Mouse (Mus musculus): ENCODE data around the gene Arhgap15. TPM values are rescaled to one million over a fixed set of nuclear protein-coding genes. Genes with fewer than 3 reads are reported as not detected.

Gene Arhgap15
- polyA plus RNA-seq, 1 experiment, result not detected

- Histone ChIP-seq H3K4me1 (ENCODE audit: control insufficient read depth, insufficient read depth, low read length) (no peaks in the 10 kb centered on the region), H3K27ac (ENCODE audit: insufficient read depth, low read depth, low read length) (no peak overlapping the region), H3K4me3 (ENCODE audit: insufficient read depth, low read depth, low read length) (no peak overlapping the region)
- no peak for TF ChIP-seq POLR2A (IDR thresholded peaks at IDR 0.05; ENCODE audit: insufficient read depth, low read depth, low read length)
- WGBS, result 78% methylated on average over 3 of the region's 3 CpGs
Observed at GRCm38 (mm10) chr2:43766200-43766599, 17.6 kb downstream of the Arhgap15 start.

GRCm38 (mm10) chr2:43769850-43770570 is 21.4 kb downstream of the Arhgap15 start:
- Histone ChIP-seq H3K4me1 (ENCODE audit: control insufficient read depth, insufficient read depth, low read length) (no peaks in the 10 kb centered on the region), H3K4me3 (ENCODE audit: insufficient read depth, low read depth, low read length) (no peak overlapping the region), H3K27ac (ENCODE audit: insufficient read depth, low read depth, low read length) (no peak overlapping the region)
- WGBS, result 78% methylated on average over 2 of the region's 2 CpGs
- no peak for TF ChIP-seq CTCF (IDR thresholded peaks at IDR 0.05; ENCODE audit: insufficient read depth, low read depth, low read length)
- TF ChIP-seq POLR2A (IDR thresholded peaks at IDR 0.05; ENCODE audit: insufficient read depth, low read depth, low read length), result no peak

- no peak overlapping the region for H3K4me3 ChIP-seq (ENCODE audit: insufficient read depth, low read depth, low read length)
- TF ChIP-seq CTCF (IDR thresholded peaks at IDR 0.05; ENCODE audit: insufficient read depth, low read depth, low read length) (no peak), POLR2A (IDR thresholded peaks at IDR 0.05; ENCODE audit: insufficient read depth, low read depth, low read length) (no peak)
- 89% methylated on average over 5 of the region's 5 CpGs for WGBS
Observed at GRCm38 (mm10) chr2:43772640-43773039, 24.0 kb downstream of the Arhgap15 start.

GRCm38 (mm10) chr2:43782157-43782556 is 33.5 kb downstream of the Arhgap15 start:
- H3K4me3 ChIP-seq (ENCODE audit: insufficient read depth, low read depth, low read length), result no peak overlapping the region
- 60% methylated on average over 3 of the region's 3 CpGs for WGBS
- no peak overlapping the region for H3K27ac ChIP-seq (ENCODE audit: insufficient read depth, low read depth, low read length)
- H3K4me1 ChIP-seq (ENCODE audit: control insufficient read depth, insufficient read depth, low read length), result peaks cover 2% of the 10 kb centered on the region
- no peak for TF ChIP-seq CTCF (IDR thresholded peaks at IDR 0.05; ENCODE audit: insufficient read depth, low read depth, low read length)
- no peak for TF ChIP-seq POLR2A (IDR thresholded peaks at IDR 0.05; ENCODE audit: insufficient read depth, low read depth, low read length)

More at GRCm38 (mm10) chr2:43772640-43773039, 24.0 kb downstream of the Arhgap15 start:
- H3K27ac ChIP-seq (ENCODE audit: insufficient read depth, low read depth, low read length), result no peak overlapping the region
- no peaks in the 10 kb centered on the region for H3K4me1 ChIP-seq (ENCODE audit: control insufficient read depth, insufficient read depth, low read length)

GRCm38 (mm10) chr2:43783759-43784735 is 35.4 kb downstream of the Arhgap15 start:
- H3K4me3 ChIP-seq (ENCODE audit: insufficient read depth, low read depth, low read length), result no peak overlapping the region
- peak overlapping the region; percentile 98 for H3K27ac ChIP-seq (ENCODE audit: insufficient read depth, low read depth, low read length)
- H3K4me1 ChIP-seq (ENCODE audit: control insufficient read depth, insufficient read depth, low read length), result peaks cover 5% of the 10 kb centered on the region
- TF ChIP-seq POLR2A (IDR thresholded peaks at IDR 0.05; ENCODE audit: insufficient read depth, low read depth, low read length) (no peak), CTCF (IDR thresholded peaks at IDR 0.05; ENCODE audit: insufficient read depth, low read depth, low read length) (no peak)
- 27% methylated on average over 7 of the region's 7 CpGs for WGBS

GRCm38 (mm10) chr2:43786101-43786500 is 37.5 kb downstream of the Arhgap15 start:
- Histone ChIP-seq H3K4me3 (ENCODE audit: insufficient read depth, low read depth, low read length) (no peak overlapping the region), H3K27ac (ENCODE audit: insufficient read depth, low read depth, low read length) (no peak overlapping the region), H3K4me1 (ENCODE audit: control insufficient read depth, insufficient read depth, low read length) (peaks cover 5% of the 10 kb centered on the region)
- TF ChIP-seq CTCF (IDR thresholded peaks at IDR 0.05; ENCODE audit: insufficient read depth, low read depth, low read length), result no peak
- no peak for TF ChIP-seq POLR2A (IDR thresholded peaks at IDR 0.05; ENCODE audit: insufficient read depth, low read depth, low read length)
- WGBS, result 18% methylated on average over 3 of the region's 3 CpGs

GRCm38 (mm10) chr2:43787141-43787540 is 38.5 kb downstream of the Arhgap15 start:
- no peak overlapping the region for H3K4me3 ChIP-seq (ENCODE audit: insufficient read depth, low read depth, low read length)
- 43% methylated on average over 12 of the region's 12 CpGs for WGBS
- peak overlapping the region; percentile 51 for H3K27ac ChIP-seq (ENCODE audit: insufficient read depth, low read depth, low read length)
- peaks cover 5% of the 10 kb centered on the region for H3K4me1 ChIP-seq (ENCODE audit: control insufficient read depth, insufficient read depth, low read length)
- TF ChIP-seq POLR2A (IDR thresholded peaks at IDR 0.05; ENCODE audit: insufficient read depth, low read depth, low read length) (no peak), CTCF (IDR thresholded peaks at IDR 0.05; ENCODE audit: insufficient read depth, low read depth, low read length) (0 out of 2 replicates have a peak, but pooled peaks have one; percentile 15)

GRCm38 (mm10) chr2:43788484-43788883 is 39.9 kb downstream of the Arhgap15 start:
- 29% methylated on average over 8 of the region's 8 CpGs for WGBS
- H3K27ac ChIP-seq (ENCODE audit: insufficient read depth, low read depth, low read length), result no peak overlapping the region
- TF ChIP-seq CTCF (IDR thresholded peaks at IDR 0.05; ENCODE audit: insufficient read depth, low read depth, low read length) (0 out of 2 replicates have a peak, but pooled peaks have one; percentile 11), POLR2A (IDR thresholded peaks at IDR 0.05; ENCODE audit: insufficient read depth, low read depth, low read length) (no peak)

More at GRCm38 (mm10) chr2:43788484-43788883, 39.9 kb downstream of the Arhgap15 start:
- Histone ChIP-seq H3K4me1 (ENCODE audit: control insufficient read depth, insufficient read depth, low read length) (peaks cover 5% of the 10 kb centered on the region), H3K4me3 (ENCODE audit: insufficient read depth, low read depth, low read length) (no peak overlapping the region)
